Mouse (Mus musculus) kidney, adult 9 months (tissue): Measurements from ENCODE around the gene Luzp1.

Source experiments
- DNase-seq: peaks from one replicate; pipeline ENCODE4 v3.0.0; 2022

The Luzp1 gene

GRCm38 (mm10) chr4:136463436-136463835 lies 6.1 kb upstream of the Luzp1 start:
- no peak for DNase-seq

- DNase-seq: peak; percentile 61
Measured at GRCm38 (mm10) chr4:136466226-136466625, 3.3 kb upstream of the Luzp1 start.

- no peak for DNase-seq
Measured at GRCm38 (mm10) chr4:136468553-136469327, 821 bp upstream of the Luzp1 start.

- no peak for DNase-seq
Measured at GRCm38 (mm10) chr4:136469941-136470346, 383 bp downstream of the Luzp1 start.

- peak; percentile 46 for DNase-seq
Measured at GRCm38 (mm10) chr4:136470347-136471071, 948 bp downstream of the Luzp1 start.

GRCm38 (mm10) chr4:136476692-136477091 lies 7.1 kb downstream of the Luzp1 start:
- no peak for DNase-seq

GRCm38 (mm10) chr4:136486549-136486948 lies 17.0 kb downstream of the Luzp1 start:
- no peak for DNase-seq

- DNase-seq: no peak
Measured at GRCm38 (mm10) chr4:136495993-136496392, 26.4 kb downstream of the Luzp1 start.

GRCm38 (mm10) chr4:136505426-136506215 lies 36.1 kb downstream of the Luzp1 start:
- no peak for DNase-seq

- peak; percentile 62 for DNase-seq
Measured at GRCm38 (mm10) chr4:136509857-136510256, 40.3 kb downstream of the Luzp1 start.

GRCm38 (mm10) chr4:136511708-136512107 lies 42.1 kb downstream of the Luzp1 start:
- DNase-seq: no peak

- peak; percentile 14 for DNase-seq
Measured at GRCm38 (mm10) chr4:136512905-136513304, 43.3 kb downstream of the Luzp1 start.

GRCm38 (mm10) chr4:136518141-136518540 lies 48.6 kb downstream of the Luzp1 start:
- DNase-seq: no peak

- no peak for DNase-seq
Measured at GRCm38 (mm10) chr4:136518576-136518975, 49.0 kb downstream of the Luzp1 start.

GRCm38 (mm10) chr4:136519866-136520265 lies 50.3 kb downstream of the Luzp1 start:
- DNase-seq: no peak

- DNase-seq: no peak
Measured at GRCm38 (mm10) chr4:136521898-136522297, 52.3 kb downstream of the Luzp1 start.

- DNase-seq: no peak
Measured at GRCm38 (mm10) chr4:136524309-136524708, 54.7 kb downstream of the Luzp1 start.

GRCm38 (mm10) chr4:136526412-136526811 lies 56.9 kb downstream of the Luzp1 start:
- peak; percentile 49 for DNase-seq

- no peak for DNase-seq
Measured at GRCm38 (mm10) chr4:136545151-136545550, 75.6 kb downstream of the Luzp1 start.

- no peak for DNase-seq
Measured at GRCm38 (mm10) chr4:136546279-136547045, 76.9 kb downstream of the Luzp1 start.

GRCm38 (mm10) chr4:136547721-136548120 lies 78.2 kb downstream of the Luzp1 start:
- DNase-seq: no peak

GRCm38 (mm10) chr4:136548381-136548801 lies 78.8 kb downstream of the Luzp1 start:
- DNase-seq: peak; percentile 24

GRCm38 (mm10) chr4:136553108-136553507 lies 83.5 kb downstream of the Luzp1 start:
- DNase-seq: no peak
